Mouse (Mus musculus): ENCODE results near the gene Neurod2. TPM values are rescaled to one million over a fixed set of nuclear protein-coding genes. Genes with fewer than 3 reads are reported as not detected.

Gene Neurod2
- 13.7 and 16.3 TPM in 2 replicates for polyA plus RNA-seq (2015; fragmentation: Nextera tagmentation; extraction: Ambion mirVana)

DNA sequence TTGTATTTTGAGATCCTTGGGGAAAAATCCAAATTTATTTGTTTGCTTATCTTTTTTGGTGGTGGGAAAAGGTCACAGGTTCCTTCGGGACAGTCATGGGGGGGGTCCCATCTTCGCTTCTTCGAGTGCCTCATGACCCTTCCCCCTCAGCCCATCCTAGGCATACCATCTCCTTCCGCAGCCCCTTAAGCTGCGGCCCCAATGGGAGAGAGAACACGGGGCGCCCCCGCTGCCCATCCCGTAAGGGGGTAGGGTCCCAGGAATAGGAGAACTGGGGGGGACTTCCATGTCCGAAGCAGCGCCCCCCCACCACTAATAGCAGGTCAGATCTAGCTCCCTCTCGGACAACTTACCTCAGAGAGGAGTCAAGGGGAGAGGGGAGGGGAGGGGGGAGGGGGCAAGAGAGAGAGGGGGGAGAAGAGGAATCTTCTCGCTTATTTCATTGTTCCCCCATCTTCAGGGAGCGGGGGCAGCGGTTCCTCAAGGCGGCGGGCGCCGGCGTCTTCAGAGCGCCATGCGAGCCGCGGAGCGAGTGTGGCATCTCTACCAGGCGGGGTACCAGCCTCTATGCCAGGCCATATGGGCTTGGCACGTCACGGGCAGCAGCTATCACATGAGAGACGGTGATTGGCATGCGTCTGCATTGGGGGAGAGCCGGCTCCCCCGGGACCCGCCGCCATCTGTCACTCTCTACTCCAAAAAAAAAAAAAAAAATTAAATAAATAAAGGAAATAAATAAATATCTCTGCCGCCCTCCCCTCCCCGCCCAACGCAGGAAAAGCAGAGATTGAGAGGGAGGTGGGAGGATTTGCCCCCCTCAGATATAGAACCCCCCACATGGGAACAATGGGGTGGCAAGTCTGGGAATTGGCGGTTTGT lies at the start of gene Neurod2:
Neurod2 (minus strand) TSS at position 568 of the 879 bp plus-strand sequence.
- peak; percentile 64; the same call in 1 of the 2 replicates for ATAC-seq (ENCODE audit: low FRiP score)
- WGBS: 1% methylated on average over 38 of the region's 38 CpGs
- Histone ChIP-seq H3K9ac (replicated peaks) (peak within 1 kb of the TSS; percentile 47), H3K4me1 (peaks cover 37% of the 10 kb centered on the region), H3K36me3 (no peaks in the 10 kb centered on the region), H3K4me3 (replicated peaks) (peak within 1 kb of the TSS; percentile 43), H3K4me2 (peak within 1 kb of the TSS; percentile 47), H3K9me3 (replicated peaks) (no peaks in the 10 kb centered on the region), H3K27ac (replicated peaks) (peak within 1 kb of the TSS; percentile 82), H3K27me3 (replicated peaks) (peaks cover 94% of the 10 kb centered on the region)

GRCm38 (mm10) chr11:98377787-98378186 lies 48.3 kb upstream of the Neurod2 start:
- no peak for ATAC-seq (ENCODE audit: low FRiP score)
- Histone ChIP-seq H3K27me3 (replicated peaks) (no peaks in the 10 kb centered on the region), H3K27ac (replicated peaks) (no peak overlapping the region), H3K9me3 (replicated peaks) (no peaks in the 10 kb centered on the region), H3K4me3 (replicated peaks) (no peak overlapping the region), H3K4me2 (no peak overlapping the region), H3K4me1 (no peaks in the 10 kb centered on the region), H3K36me3 (peaks cover 57% of the 10 kb centered on the region), H3K9ac (replicated peaks) (no peak overlapping the region)
- 86% methylated on average over 11 of the region's 11 CpGs for WGBS

DNA sequence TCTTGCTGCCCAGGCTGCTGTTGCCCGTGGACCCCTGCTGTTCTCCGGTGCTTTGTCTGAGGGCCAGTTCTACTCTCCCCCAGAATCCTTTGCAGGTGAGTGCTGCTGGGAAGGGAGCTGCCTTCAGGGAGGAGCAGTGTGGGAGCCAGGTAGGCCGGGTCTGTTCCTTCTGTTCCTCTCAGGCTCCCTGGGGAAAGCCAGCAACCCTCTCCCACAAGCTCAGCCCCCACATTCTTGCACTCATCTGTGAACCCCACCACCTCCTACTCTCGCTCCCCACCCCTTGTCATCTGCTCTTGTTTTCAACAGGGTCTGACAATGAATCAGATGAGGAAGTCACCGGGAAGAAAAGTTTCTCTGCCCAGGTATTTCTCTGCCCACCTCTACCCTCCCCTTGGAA lies 47.3 kb upstream of the Neurod2 start:
- no peak overlapping the region for H3K4me2 ChIP-seq
- H3K27ac ChIP-seq (replicated peaks): no peak overlapping the region
- H3K9ac ChIP-seq (replicated peaks): no peak overlapping the region
- 77% methylated on average over 5 of the region's 5 CpGs for WGBS
- H3K27me3 ChIP-seq (replicated peaks): no peaks in the 10 kb centered on the region
- H3K9me3 ChIP-seq (replicated peaks): no peaks in the 10 kb centered on the region
- peaks cover 4% of the 10 kb centered on the region; the same call in 1 of the 2 replicates for H3K4me1 ChIP-seq
- no peak overlapping the region for H3K4me3 ChIP-seq (replicated peaks)
- ATAC-seq (ENCODE audit: low FRiP score): no peak
- H3K36me3 ChIP-seq: peaks cover 58% of the 10 kb centered on the region

DNA sequence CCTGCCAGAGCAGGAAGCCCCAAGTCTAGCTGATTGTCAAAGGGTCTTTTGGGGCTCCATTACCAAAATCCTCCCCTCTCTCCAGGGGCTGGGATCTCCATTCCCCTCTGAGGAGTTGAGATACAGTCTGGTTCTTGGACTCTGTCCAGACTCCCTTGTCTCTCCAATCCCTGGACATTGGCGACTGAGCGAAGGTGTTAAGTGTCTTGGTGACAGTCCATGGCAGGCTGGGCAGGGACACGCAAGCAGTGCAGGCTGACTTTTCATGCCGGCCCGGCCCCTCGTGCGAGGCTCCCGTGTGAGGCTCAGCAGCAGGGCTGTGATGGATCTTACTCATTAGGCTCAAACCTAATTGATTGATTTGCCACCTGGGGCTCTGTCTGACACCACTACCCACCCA lies 44.8 kb upstream of the Neurod2 start:
- Histone ChIP-seq H3K36me3 (peaks cover 44% of the 10 kb centered on the region), H3K4me1 (peaks cover 15% of the 10 kb centered on the region; the same call in 1 of the 2 replicates), H3K9me3 (replicated peaks) (no peaks in the 10 kb centered on the region), H3K27me3 (replicated peaks) (no peaks in the 10 kb centered on the region), H3K27ac (replicated peaks) (no peak overlapping the region), H3K9ac (replicated peaks) (no peak overlapping the region), H3K4me3 (replicated peaks) (no peak overlapping the region), H3K4me2 (no peak overlapping the region)
- 76% methylated on average over 8 of the region's 8 CpGs for WGBS
- no peak for ATAC-seq (ENCODE audit: low FRiP score)

GRCm38 (mm10) chr11:98373244-98373643 lies 43.8 kb upstream of the Neurod2 start:
- ATAC-seq (ENCODE audit: low FRiP score): no peak
- H3K9ac ChIP-seq (replicated peaks): no peak overlapping the region
- H3K4me2 ChIP-seq: no peak overlapping the region
- 96% methylated on average over 6 of the region's 6 CpGs for WGBS
- H3K27ac ChIP-seq (replicated peaks): no peak overlapping the region
- H3K27me3 ChIP-seq (replicated peaks): no peaks in the 10 kb centered on the region
- H3K4me3 ChIP-seq (replicated peaks): no peak overlapping the region
- peaks cover 35% of the 10 kb centered on the region for H3K36me3 ChIP-seq
- peaks cover 15% of the 10 kb centered on the region; the same call in 1 of the 2 replicates for H3K4me1 ChIP-seq
- no peaks in the 10 kb centered on the region for H3K9me3 ChIP-seq (replicated peaks)

DNA sequence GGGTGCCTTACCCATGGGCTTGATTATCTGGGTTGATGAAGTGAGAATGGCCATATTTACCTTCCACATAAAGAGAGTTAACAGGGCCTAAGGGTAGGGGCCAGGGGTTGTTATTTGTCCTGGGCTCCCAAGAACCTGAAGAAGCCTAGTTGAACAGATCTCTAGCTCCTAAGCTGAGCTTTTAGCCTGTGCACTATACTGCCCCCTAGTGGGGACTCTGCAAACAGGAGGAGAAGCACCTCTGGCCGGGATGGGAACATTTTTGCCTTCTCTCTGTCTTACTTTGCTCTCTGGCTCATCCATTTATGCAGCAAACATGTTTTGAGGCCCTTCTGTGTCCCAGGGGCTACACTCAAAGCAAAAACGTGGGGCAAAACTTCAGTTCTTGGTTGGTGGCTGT lies 43.0 kb upstream of the Neurod2 start:
- 13% methylated on average over 2 of the region's 2 CpGs for WGBS
- no peaks in the 10 kb centered on the region for H3K9me3 ChIP-seq (replicated peaks)
- no peak overlapping the region for H3K9ac ChIP-seq (replicated peaks)
- H3K27me3 ChIP-seq (replicated peaks): no peaks in the 10 kb centered on the region
- no peak overlapping the region for H3K4me3 ChIP-seq (replicated peaks)
- no peak overlapping the region for H3K27ac ChIP-seq (replicated peaks)
- peaks cover 15% of the 10 kb centered on the region; the same call in 1 of the 2 replicates for H3K4me1 ChIP-seq
- no peak overlapping the region for H3K4me2 ChIP-seq
- ATAC-seq (ENCODE audit: low FRiP score): no peak
- H3K36me3 ChIP-seq: peaks cover 27% of the 10 kb centered on the region

DNA sequence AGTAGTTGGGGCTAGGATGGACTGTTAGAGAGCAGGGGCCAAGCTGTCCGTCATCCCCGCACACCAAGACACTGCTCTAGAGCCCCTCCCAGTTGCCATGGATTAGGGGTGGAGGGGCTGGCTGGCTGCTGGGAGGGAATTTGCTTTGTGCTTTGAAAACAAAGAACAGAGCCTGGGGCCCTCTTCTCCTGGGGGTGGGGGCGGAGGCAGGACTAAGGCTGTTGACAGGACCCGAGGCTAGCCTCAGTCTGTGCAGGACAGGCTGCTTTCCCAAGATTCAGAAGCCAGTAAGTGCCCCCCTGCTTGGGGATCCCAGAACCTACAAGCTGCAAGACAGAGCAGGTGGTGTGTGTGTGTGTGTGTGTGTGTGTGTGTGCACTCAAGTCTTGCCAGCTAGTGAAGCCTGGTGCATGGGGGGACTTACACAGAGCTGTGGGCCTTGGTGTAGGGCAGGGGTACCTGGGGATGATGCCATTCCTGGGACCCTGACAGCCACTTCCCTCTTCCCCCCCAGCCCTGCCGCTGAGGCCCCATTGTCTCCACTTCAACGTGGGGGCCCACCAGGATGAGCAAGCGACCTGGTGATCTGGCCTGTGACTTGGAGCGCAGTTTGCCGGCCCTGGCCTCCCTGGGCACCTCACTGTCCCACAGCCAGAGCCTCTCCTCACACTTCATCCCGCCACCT lies 42.2 kb upstream of the Neurod2 start:
- H3K27ac ChIP-seq (replicated peaks): no peak overlapping the region
- H3K4me2 ChIP-seq: no peak overlapping the region
- ATAC-seq (ENCODE audit: low FRiP score): peak; percentile 45
- H3K9me3 ChIP-seq (replicated peaks): no peaks in the 10 kb centered on the region
- H3K27me3 ChIP-seq (replicated peaks): no peaks in the 10 kb centered on the region
- 32% methylated on average over 10 of the region's 10 CpGs for WGBS
- no peak overlapping the region for H3K4me3 ChIP-seq (replicated peaks)
- no peak overlapping the region for H3K9ac ChIP-seq (replicated peaks)
- H3K36me3 ChIP-seq: peaks cover 20% of the 10 kb centered on the region
- peaks cover 15% of the 10 kb centered on the region; the same call in 1 of the 2 replicates for H3K4me1 ChIP-seq

DNA sequence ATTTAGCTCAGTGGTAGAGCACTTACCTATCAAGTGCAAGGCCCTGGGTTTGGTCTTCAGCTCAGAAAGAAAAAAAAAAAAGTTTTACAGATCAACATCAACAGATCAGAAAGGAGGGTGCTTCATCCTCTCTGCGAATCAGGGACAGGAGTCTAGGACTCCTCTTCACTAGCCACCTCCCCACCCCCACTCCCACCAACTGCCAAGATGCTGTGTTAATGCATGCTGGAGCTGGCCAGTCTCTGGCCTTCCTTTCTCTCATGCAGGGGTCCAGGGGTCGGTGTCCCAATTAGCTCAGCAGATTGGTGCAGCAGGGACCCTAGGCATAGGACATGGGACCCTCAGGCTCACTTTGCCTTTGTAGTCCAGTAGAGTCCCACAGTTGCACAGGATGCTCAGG lies 41.1 kb upstream of the Neurod2 start:
- H3K27me3 ChIP-seq (replicated peaks): no peaks in the 10 kb centered on the region
- H3K9ac ChIP-seq (replicated peaks): no peak overlapping the region
- 87% methylated on average over 2 of the region's 2 CpGs for WGBS
- ATAC-seq (ENCODE audit: low FRiP score): no peak
- no peak overlapping the region for H3K4me3 ChIP-seq (replicated peaks)
- H3K27ac ChIP-seq (replicated peaks): no peak overlapping the region
- peaks cover 15% of the 10 kb centered on the region; the same call in 1 of the 2 replicates for H3K4me1 ChIP-seq
- no peaks in the 10 kb centered on the region for H3K9me3 ChIP-seq (replicated peaks)
- no peak overlapping the region for H3K4me2 ChIP-seq
- H3K36me3 ChIP-seq: peaks cover 11% of the 10 kb centered on the region

- Histone ChIP-seq H3K4me2 (no peak overlapping the region), H3K36me3 (0 out of 2 replicates have a peak, but pooled peaks cover 4% of the 10 kb centered on the region), H3K27ac (replicated peaks) (no peak overlapping the region), H3K4me1 (peaks cover 15% of the 10 kb centered on the region; the same call in 1 of the 2 replicates), H3K27me3 (replicated peaks) (no peaks in the 10 kb centered on the region), H3K4me3 (replicated peaks) (no peak overlapping the region), H3K9ac (replicated peaks) (no peak overlapping the region), H3K9me3 (replicated peaks) (no peaks in the 10 kb centered on the region)
- WGBS: 85% methylated on average over 6 of the region's 6 CpGs
- no peak for ATAC-seq (ENCODE audit: low FRiP score)
Observed at GRCm38 (mm10) chr11:98369337-98369736, 39.9 kb upstream of the Neurod2 start.

- 82% methylated on average over 7 of the region's 7 CpGs for WGBS
- Histone ChIP-seq H3K9me3 (replicated peaks) (no peaks in the 10 kb centered on the region), H3K36me3 (0 out of 2 replicates have a peak, but pooled peaks cover 1% of the 10 kb centered on the region), H3K27me3 (replicated peaks) (no peaks in the 10 kb centered on the region), H3K4me1 (peaks cover 15% of the 10 kb centered on the region; the same call in 1 of the 2 replicates), H3K27ac (replicated peaks) (no peak overlapping the region), H3K9ac (replicated peaks) (no peak overlapping the region), H3K4me2 (no peak overlapping the region), H3K4me3 (replicated peaks) (no peak overlapping the region)
- ATAC-seq (ENCODE audit: low FRiP score): no peak
Observed at GRCm38 (mm10) chr11:98367863-98368186, 38.4 kb upstream of the Neurod2 start.

GRCm38 (mm10) chr11:98367171-98367862 lies 37.9 kb upstream of the Neurod2 start:
- Histone ChIP-seq H3K4me2 (no peak overlapping the region), H3K9ac (replicated peaks) (no peak overlapping the region), H3K9me3 (replicated peaks) (no peaks in the 10 kb centered on the region), H3K36me3 (no peaks in the 10 kb centered on the region), H3K4me1 (peaks cover 16% of the 10 kb centered on the region; the same call in 1 of the 2 replicates), H3K4me3 (replicated peaks) (no peak overlapping the region), H3K27ac (replicated peaks) (no peak overlapping the region), H3K27me3 (replicated peaks) (no peaks in the 10 kb centered on the region)
- WGBS: 83% methylated on average over 10 of the region's 10 CpGs
- no peak for ATAC-seq (ENCODE audit: low FRiP score)
